Mouse (Mus musculus): ENCODE data around the gene Pbx4. TPM values are rescaled to one million over a fixed set of nuclear protein-coding genes. Genes with fewer than 3 reads are reported as not detected.

Gene Pbx4
- polyA plus RNA-seq, 1 experiment from 2014 or later, result 59.7 TPM

Other genes with a start within 250 kb of the Pbx4 start
- gene Zfp868, start 206.9 kb upstream of the Pbx4 start, polyA plus RNA-seq (2014; fragmentation: Nextera tagmentation; extraction: Ambion mirVana), result 37.7 and 39.2 TPM in 2 replicates
- gene Zfp964, start 178.0 kb upstream of the Pbx4 start, polyA plus RNA-seq (2014; fragmentation: Nextera tagmentation; extraction: Ambion mirVana), result 1.6 and 2.2 TPM in 2 replicates
- 24.8 and 29.8 TPM in 2 replicates for gene Zfp869, start 121.8 kb upstream of the Pbx4 start, polyA plus RNA-seq (2014; fragmentation: Nextera tagmentation; extraction: Ambion mirVana)
- 7.4 and 8.4 TPM in 2 replicates for gene Zfp963, start 82.5 kb upstream of the Pbx4 start, polyA plus RNA-seq (2014; fragmentation: Nextera tagmentation; extraction: Ambion mirVana)
- gene Gm20422, start 57.6 kb upstream of the Pbx4 start, polyA plus RNA-seq (2014; fragmentation: Nextera tagmentation; extraction: Ambion mirVana), result 1.0 and 1.7 TPM in 2 replicates
- 47.8 and 48.3 TPM in 2 replicates for gene Atp13a1, start 41.3 kb upstream of the Pbx4 start, polyA plus RNA-seq (2014; fragmentation: Nextera tagmentation; extraction: Ambion mirVana)
- 40.3 and 40.5 TPM in 2 replicates for gene Zfp866, start 41.3 kb upstream of the Pbx4 start, polyA plus RNA-seq (2014; fragmentation: Nextera tagmentation; extraction: Ambion mirVana)
- gene Gmip, start 23.8 kb upstream of the Pbx4 start, polyA plus RNA-seq (2014; fragmentation: Nextera tagmentation; extraction: Ambion mirVana), result 22.1 and 27.7 TPM in 2 replicates
- 0.99 and 1.6 TPM in 2 replicates for gene Lpar2, start 10.1 kb upstream of the Pbx4 start, polyA plus RNA-seq (2014; fragmentation: Nextera tagmentation; extraction: Ambion mirVana)
- gene Cilp2, start 55.2 kb downstream of the Pbx4 start, polyA plus RNA-seq (2014; fragmentation: Nextera tagmentation; extraction: Ambion mirVana), result 4.1 and 4.2 TPM in 2 replicates
- gene Tssk6, start 69.7 kb downstream of the Pbx4 start, polyA plus RNA-seq (2014; fragmentation: Nextera tagmentation; extraction: Ambion mirVana), result 4.6 and 4.7 TPM in 2 replicates
- gene Ndufa13, start 70.1 kb downstream of the Pbx4 start, polyA plus RNA-seq (2014; fragmentation: Nextera tagmentation; extraction: Ambion mirVana), result 201 and 213 TPM in 2 replicates
- gene Yjefn3, start 70.2 kb downstream of the Pbx4 start, polyA plus RNA-seq (2014; fragmentation: Nextera tagmentation; extraction: Ambion mirVana), result 11.0 and 12.3 TPM in 2 replicates
- 26.4 and 26.5 TPM in 2 replicates for gene Gatad2a, start 163.9 kb downstream of the Pbx4 start, polyA plus RNA-seq (2014; fragmentation: Nextera tagmentation; extraction: Ambion mirVana)
- gene Mau2, start 210.2 kb downstream of the Pbx4 start, polyA plus RNA-seq (2014; fragmentation: Nextera tagmentation; extraction: Ambion mirVana), result 69.3 and 69.4 TPM in 2 replicates
- gene Sugp1, start 210.3 kb downstream of the Pbx4 start, polyA plus RNA-seq (2014; fragmentation: Nextera tagmentation; extraction: Ambion mirVana), result 40.3 and 44.8 TPM in 2 replicates
- gene Tm6sf2, start 240.4 kb downstream of the Pbx4 start, polyA plus RNA-seq (2014; fragmentation: Nextera tagmentation; extraction: Ambion mirVana), result 1.0 and 1.9 TPM in 2 replicates